ENCODE assay signal across 12 mouse cellular contexts in the genomic region with DNA sequence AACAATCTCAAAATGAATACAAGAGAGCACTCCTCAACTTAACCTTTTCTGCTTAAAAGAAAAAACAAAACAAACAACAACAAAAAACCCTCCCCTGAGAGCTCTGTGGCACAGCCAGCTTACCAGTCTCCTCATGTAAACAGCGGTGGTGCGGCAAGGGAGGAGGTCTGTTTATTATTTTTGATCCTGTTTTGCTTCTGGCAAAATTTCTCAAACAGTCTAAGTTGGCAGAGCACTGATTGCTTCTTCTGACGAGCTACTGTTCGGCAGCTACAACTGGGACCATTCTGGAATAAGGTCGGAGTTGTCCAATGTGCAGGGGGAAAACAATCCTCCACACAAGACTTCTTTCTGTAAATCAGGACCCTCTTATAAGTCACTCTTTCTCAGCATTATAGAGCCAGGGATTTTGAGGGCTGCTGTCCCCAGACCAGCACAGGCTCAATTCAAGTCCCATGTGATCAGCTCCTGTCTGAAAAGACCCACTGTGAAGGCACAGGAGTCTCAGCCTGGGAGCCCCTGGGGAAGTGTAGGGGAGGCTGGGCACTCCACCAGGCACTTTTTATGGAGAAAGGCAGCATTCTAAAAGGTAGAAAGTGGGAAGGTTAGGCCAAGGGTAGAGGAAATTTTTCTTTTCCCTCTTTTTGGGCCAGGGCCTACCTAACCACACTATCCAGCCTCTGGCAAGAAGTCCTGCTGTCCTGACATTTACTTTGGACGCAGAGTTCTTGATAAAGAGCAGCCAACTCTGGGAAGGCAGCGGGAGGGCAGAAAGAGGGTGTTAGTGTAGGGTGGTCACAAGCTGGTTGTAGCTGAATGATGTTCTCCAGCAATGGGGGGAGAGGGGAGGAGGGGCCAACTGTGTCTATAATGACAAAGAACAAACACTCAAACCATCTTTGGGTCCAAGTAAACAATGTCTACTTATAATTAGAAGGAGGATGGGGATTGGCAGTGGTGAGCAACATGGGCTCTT. TPM values are rescaled to one million over a fixed set of nuclear protein-coding genes. Genes with fewer than 3 reads are reported as not detected.
DNase-seq lines count a peak whose midpoint lies in the region; ATAC-seq and TF ChIP-seq lines count a peak whose summit lies in the region.
"Had no signal": no experiment of that assay in that cellular context is flagged by ENCODE, and none has a peak within 500 bp of the region (broad histone marks: within the 10 kb centered on the region; RNA-seq: fewer than 3 reads in every experiment).

No protein-coding gene starts in this region.

- no peak for DNase-seq in kidney, postnatal 14 days
- peak; percentile 54 to 59 for DNase-seq in heart, adult 9 months (ENCODE audit: low spot score in 2 of 2)
- DNase-seq in frontal cortex, postnatal 14 days (ENCODE audit: low spot score in 2 of 2) = no peak
- no peak for DNase-seq in layer of hippocampus, adult 11-12 months (ENCODE audit: low spot score)
- DNase-seq: forebrain, postnatal 0 days; right cerebral cortex, adult 18-20 months had no signal

- no peaks in the 10 kb centered on the region for H3K9me3 ChIP-seq in kidney, embryonic 16.5 days (ENCODE audit: low read length)
- no peaks in the 10 kb centered on the region for H3K9me3 ChIP-seq in lung, embryonic 16.5 days (ENCODE audit: control insufficient read depth, low read length)
- no peaks in the 10 kb centered on the region for H3K9me3 ChIP-seq in intestine, embryonic 16.5 days (ENCODE audit: control insufficient read depth, low read length)
- H3K9me3 ChIP-seq: liver, embryonic 15.5 days had no signal

- H3K9ac ChIP-seq in kidney, embryonic 16.5 days (replicated peaks; ENCODE audit: low read length) = no peak overlapping the region
- H3K9ac ChIP-seq in lung, embryonic 16.5 days (ENCODE audit: low read length) = 0 out of 2 replicates have a peak overlapping the region, but pooled peaks have one; percentile 33
- no peak overlapping the region for H3K9ac ChIP-seq in intestine, embryonic 16.5 days (ENCODE audit: low read depth, low read length)
- H3K9ac ChIP-seq: forebrain, postnatal 0 days; hindbrain, embryonic 14.5 days; liver, embryonic 15.5 days had no signal

- no peak overlapping the region for H3K4me3 ChIP-seq in kidney, embryonic 16.5 days (ENCODE audit: low read length)
- no peak overlapping the region for H3K4me3 ChIP-seq in cortical plate, adult 2 months (ENCODE audit: insufficient read depth, low read length)
- H3K4me3 ChIP-seq in lung, embryonic 16.5 days (ENCODE audit: low read length) = no peak overlapping the region
- no peak overlapping the region for H3K4me3 ChIP-seq in intestine, embryonic 16.5 days (ENCODE audit: low read length)
- H3K4me3 ChIP-seq: liver, embryonic 15.5 days had no signal

- no peak for TF ChIP-seq POLR2A in cortical plate, adult 2 months (IDR thresholded peaks at IDR 0.05; ENCODE audit: extremely low read depth, insufficient read depth, low read length)

- peaks cover 20% of the 10 kb centered on the region for H3K4me1 ChIP-seq in kidney, embryonic 16.5 days (ENCODE audit: insufficient read depth, low read length)
- no peaks in the 10 kb centered on the region for H3K4me1 ChIP-seq in cortical plate, adult 2 months (ENCODE audit: control insufficient read depth, insufficient read depth, low read length)
- H3K4me1 ChIP-seq in lung, embryonic 16.5 days (replicated peaks; ENCODE audit: control insufficient read depth, insufficient read depth, low read length) = peaks cover 31% of the 10 kb centered on the region
- peaks cover 16% of the 10 kb centered on the region for H3K4me1 ChIP-seq in intestine, embryonic 16.5 days (ENCODE audit: control insufficient read depth, insufficient read depth, low read length)

- H3K4me2 ChIP-seq in kidney, embryonic 16.5 days (replicated peaks; ENCODE audit: low read depth, low read length) = no peak overlapping the region
- no peak overlapping the region for H3K4me2 ChIP-seq in lung, embryonic 16.5 days (ENCODE audit: low read depth, low read length)
- H3K4me2 ChIP-seq in intestine, embryonic 16.5 days (ENCODE audit: low read depth, low read length) = no peak overlapping the region
- H3K4me2 ChIP-seq: hindbrain, embryonic 14.5 days; liver, embryonic 15.5 days had no signal

- no peaks in the 10 kb centered on the region for H3K27me3 ChIP-seq in kidney, embryonic 16.5 days (ENCODE audit: insufficient read depth, low read length)
- H3K27me3 ChIP-seq in lung, embryonic 16.5 days (ENCODE audit: control insufficient read depth, insufficient read depth, low read depth, low read length) = no peaks in the 10 kb centered on the region
- no peaks in the 10 kb centered on the region for H3K27me3 ChIP-seq in intestine, embryonic 16.5 days (replicated peaks; ENCODE audit: control insufficient read depth, insufficient read depth, low read length)
- H3K27me3 ChIP-seq: liver, embryonic 15.5 days had no signal

- 68% methylated on average over 7 of the region's 7 CpGs for WGBS in kidney, embryonic 16.5 days
- 40% methylated on average over 7 of the region's 7 CpGs for WGBS in lung, embryonic 16.5 days
- WGBS in intestine, embryonic 16.5 days = 61% methylated on average over 7 of the region's 7 CpGs

- TF ChIP-seq CTCF in cortical plate, adult 2 months (IDR thresholded peaks at IDR 0.05; ENCODE audit: extremely low read depth, insufficient read depth, low read length) = no peak

- H3K27ac ChIP-seq in kidney, embryonic 16.5 days (ENCODE audit: low read length) = 0 out of 2 replicates have a peak overlapping the region, but pooled peaks have one; percentile 13
- H3K27ac ChIP-seq in cortical plate, adult 2 months (ENCODE audit: insufficient read depth, low read length) = 0 out of 2 replicates have a peak overlapping the region, but pooled peaks have one; percentile 21
- H3K27ac ChIP-seq in lung, embryonic 16.5 days (ENCODE audit: low read length) = peak overlapping the region; percentile 88
- no peak overlapping the region for H3K27ac ChIP-seq in intestine, embryonic 16.5 days (ENCODE audit: low read length)
- H3K27ac ChIP-seq: hindbrain, embryonic 14.5 days had no signal

- ATAC-seq in kidney, embryonic 16.5 days (ENCODE audit: low FRiP score, low TSS enrichment) = no peak
- ATAC-seq in lung, embryonic 16.5 days (ENCODE audit: low read depth) = peak; percentile 58
- no peak for ATAC-seq in intestine, embryonic 16.5 days
- ATAC-seq: forebrain, postnatal 0 days had no signal

- H3K36me3 ChIP-seq in kidney, embryonic 16.5 days (ENCODE audit: insufficient read depth, low read length) = no peaks in the 10 kb centered on the region
- H3K36me3 ChIP-seq in lung, embryonic 16.5 days (ENCODE audit: control insufficient read depth, insufficient read depth, low read length) = no peaks in the 10 kb centered on the region
- no peaks in the 10 kb centered on the region for H3K36me3 ChIP-seq in intestine, embryonic 16.5 days (ENCODE audit: control insufficient read depth, insufficient read depth, low read length)
- H3K36me3 ChIP-seq: liver, embryonic 15.5 days had no signal

RNA-seq across cellular contexts. Expression of a gene that starts 58.9 kb away (rescaled TPM):
- polyA plus RNA-seq in kidney, embryonic 16.5 days (2015; fragmentation: Nextera tagmentation; extraction: Ambion mirVana) = 12.0 and 12.2 TPM in 2 replicates
- polyA plus RNA-seq in cortical plate, adult 2 months (2012; rRNA removed) = 9.2 and 10.8 TPM in 2 replicates
- polyA plus RNA-seq in lung, embryonic 16.5 days (2015; fragmentation: Nextera tagmentation; extraction: Ambion mirVana) = 20.6 and 21.4 TPM in 2 replicates
- polyA plus RNA-seq in intestine, embryonic 16.5 days (2015; fragmentation: Nextera tagmentation; extraction: Ambion mirVana) = 9.7 and 10.7 TPM in 2 replicates

Comparison
In these comparisons a context has a peak if more than half of its experiments do, and no peak if none do; other contexts are left out.
1. DNase-seq: peak in heart, adult 9 months (2 of 2); none in kidney, postnatal 14 days (single experiment), frontal cortex, postnatal 14 days (0 of 2) and layer of hippocampus, adult 11-12 months (single experiment).